Mouse (Mus musculus) erythroblast, embryonic 14.5 days (primary cell): Measurements from ENCODE around the gene N4bp2l2.
"Not testable (repeated sequence)": the region's sequence is repeated elsewhere in the genome, so short reads cannot be mapped to it uniquely, and the experiment has no call there.

Experiments
- GATA1 ChIP-seq: IDR thresholded peaks from 2 replicates; pipeline ENCODE4 v1.6.1; 2012; ENCODE audit warnings: low read length, inconsistent platforms, mixed read lengths
- TAL1 ChIP-seq: IDR thresholded peaks from 3 replicates; pipeline ENCODE4 v1.6.1; 2012; ENCODE audit warnings: low read length, inconsistent platforms, mixed read lengths

GRCm38 (mm10) chr5:150659425-150659824 lies 6.6 kb downstream of the N4bp2l2 start:
- TF ChIP-seq GATA1, TAL1: not testable (repeated sequence)
